Mouse (Mus musculus): ENCODE measurements around the gene Med13l. TPM values are rescaled to one million over a fixed set of nuclear protein-coding genes. Genes with fewer than 3 reads are reported as not detected.

Gene Med13l
- polyA plus RNA-seq, 1 experiment from 2014 or later: 10.4 TPM

DNA sequence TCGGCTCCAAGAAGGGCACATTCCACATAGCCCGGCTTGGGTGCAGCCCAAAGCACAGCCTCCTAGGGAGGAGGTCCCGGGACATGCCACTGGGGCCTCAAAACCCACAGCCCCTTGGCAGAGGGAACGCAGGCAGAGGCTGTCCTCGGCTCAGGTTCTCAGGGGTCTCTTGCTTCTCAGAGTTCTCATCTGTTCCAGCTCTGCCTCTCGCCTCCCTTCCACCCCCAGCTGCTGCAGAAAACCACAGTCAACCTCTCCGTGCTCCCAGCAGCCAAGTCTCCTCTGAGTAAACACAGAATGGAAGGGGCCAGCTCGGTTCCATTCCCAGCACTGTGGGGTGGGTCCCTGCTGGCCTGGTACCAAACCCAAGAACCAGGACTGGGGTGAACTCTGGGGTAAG, 25.3 kb upstream of the Med13l start:
- no peak overlapping the region for H3K4me2 ChIP-seq (ENCODE audit: low read depth, low read length)
- WGBS: 23% methylated on average over 8 of the region's 8 CpGs
- H3K9me3 ChIP-seq (replicated peaks; ENCODE audit: control insufficient read depth, low read length): no peaks in the 10 kb centered on the region
- H3K27me3 ChIP-seq (ENCODE audit: control insufficient read depth, insufficient read depth, low read length): no peaks in the 10 kb centered on the region
- peak overlapping the region; percentile 69 for H3K27ac ChIP-seq (ENCODE audit: low read length)
- H3K4me1 ChIP-seq (ENCODE audit: control insufficient read depth, insufficient read depth, low read length): peaks cover 19% of the 10 kb centered on the region
- peak; percentile 77 for ATAC-seq (ENCODE audit: insufficient read depth, low FRiP score)
- H3K36me3 ChIP-seq (ENCODE audit: control insufficient read depth, insufficient read depth, low read length): no peaks in the 10 kb centered on the region
- no peak overlapping the region for H3K9ac ChIP-seq (ENCODE audit: low read length)
- H3K4me3 ChIP-seq (replicated peaks; ENCODE audit: low read length): no peak overlapping the region

DNA sequence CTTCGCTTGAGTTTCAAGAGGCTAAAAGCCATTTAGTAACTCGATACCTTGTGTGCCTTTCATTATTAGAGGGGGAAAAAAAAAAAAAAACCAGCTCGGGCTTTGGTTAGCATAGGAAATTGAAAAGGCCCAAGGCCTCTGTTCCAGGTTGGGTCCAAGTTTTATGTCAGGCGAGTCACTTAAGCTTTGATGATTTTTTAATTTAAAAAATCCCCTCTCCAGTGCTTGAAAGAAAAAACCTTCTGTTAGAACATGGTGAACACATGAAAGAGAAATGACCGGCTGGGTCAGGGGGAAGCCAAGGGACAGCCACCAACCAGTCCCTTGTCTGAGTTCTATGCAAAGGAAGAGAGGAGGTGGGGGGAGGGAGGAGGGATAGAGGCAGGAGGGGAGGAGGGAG, 22.0 kb upstream of the Med13l start:
- WGBS: 32% methylated on average over 5 of the region's 5 CpGs
- no peak overlapping the region for H3K9ac ChIP-seq (ENCODE audit: low read length)
- H3K4me3 ChIP-seq (replicated peaks; ENCODE audit: low read length): no peak overlapping the region
- H3K36me3 ChIP-seq (ENCODE audit: control insufficient read depth, insufficient read depth, low read length): no peaks in the 10 kb centered on the region
- no peaks in the 10 kb centered on the region for H3K27me3 ChIP-seq (ENCODE audit: control insufficient read depth, insufficient read depth, low read length)
- peaks cover 19% of the 10 kb centered on the region for H3K4me1 ChIP-seq (ENCODE audit: control insufficient read depth, insufficient read depth, low read length)
- H3K9me3 ChIP-seq (replicated peaks; ENCODE audit: control insufficient read depth, low read length): no peaks in the 10 kb centered on the region; the same call in 1 of the 2 replicates
- ATAC-seq (ENCODE audit: insufficient read depth, low FRiP score): no peak
- no peak overlapping the region for H3K27ac ChIP-seq (ENCODE audit: low read length)
- H3K4me2 ChIP-seq (ENCODE audit: low read depth, low read length): no peak overlapping the region

DNA sequence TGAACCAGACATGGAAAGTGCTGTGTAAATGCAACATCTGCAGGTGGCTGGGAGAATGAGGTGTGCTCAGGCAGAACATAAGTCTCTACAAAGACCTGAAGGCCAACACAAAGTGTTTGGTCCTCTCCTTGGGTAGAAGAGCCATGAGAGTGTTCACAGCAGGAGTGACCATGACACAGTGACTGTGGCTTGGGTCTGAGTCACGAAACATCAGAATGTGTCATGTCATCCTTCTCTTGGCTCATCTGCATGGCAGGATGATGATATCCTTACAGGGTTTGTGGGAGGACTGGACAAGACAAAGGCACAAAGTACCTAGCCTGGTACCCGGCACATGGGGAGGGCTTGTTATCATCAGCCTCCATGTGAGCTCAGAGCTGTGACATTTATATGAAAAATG, 16.7 kb upstream of the Med13l start:
- Histone ChIP-seq H3K27ac (ENCODE audit: low read length) (no peak overlapping the region), H3K4me3 (replicated peaks; ENCODE audit: low read length) (no peak overlapping the region), H3K36me3 (ENCODE audit: control insufficient read depth, insufficient read depth, low read length) (no peaks in the 10 kb centered on the region), H3K4me1 (ENCODE audit: control insufficient read depth, insufficient read depth, low read length) (no peaks in the 10 kb centered on the region), H3K4me2 (ENCODE audit: low read depth, low read length) (no peak overlapping the region), H3K9me3 (replicated peaks; ENCODE audit: control insufficient read depth, low read length) (no peaks in the 10 kb centered on the region; the same call in 1 of the 2 replicates), H3K9ac (ENCODE audit: low read length) (no peak overlapping the region), H3K27me3 (ENCODE audit: control insufficient read depth, insufficient read depth, low read length) (no peaks in the 10 kb centered on the region)
- 73% methylated on average over 2 of the region's 2 CpGs for WGBS
- no peak for ATAC-seq (ENCODE audit: insufficient read depth, low FRiP score)

GRCm38 (mm10) chr5:118550493-118550892, 10.0 kb upstream of the Med13l start:
- Histone ChIP-seq H3K4me1 (ENCODE audit: control insufficient read depth, insufficient read depth, low read length) (no peaks in the 10 kb centered on the region), H3K27me3 (ENCODE audit: control insufficient read depth, insufficient read depth, low read length) (no peaks in the 10 kb centered on the region), H3K27ac (ENCODE audit: low read length) (no peak overlapping the region), H3K9me3 (replicated peaks; ENCODE audit: control insufficient read depth, low read length) (peaks cover 4% of the 10 kb centered on the region), H3K9ac (ENCODE audit: low read length) (no peak overlapping the region), H3K4me3 (replicated peaks; ENCODE audit: low read length) (no peak overlapping the region), H3K36me3 (ENCODE audit: control insufficient read depth, insufficient read depth, low read length) (no peaks in the 10 kb centered on the region), H3K4me2 (ENCODE audit: low read depth, low read length) (no peak overlapping the region)
- 67% methylated on average over 5 of the region's 5 CpGs for WGBS
- ATAC-seq (ENCODE audit: insufficient read depth, low FRiP score): no peak

DNA sequence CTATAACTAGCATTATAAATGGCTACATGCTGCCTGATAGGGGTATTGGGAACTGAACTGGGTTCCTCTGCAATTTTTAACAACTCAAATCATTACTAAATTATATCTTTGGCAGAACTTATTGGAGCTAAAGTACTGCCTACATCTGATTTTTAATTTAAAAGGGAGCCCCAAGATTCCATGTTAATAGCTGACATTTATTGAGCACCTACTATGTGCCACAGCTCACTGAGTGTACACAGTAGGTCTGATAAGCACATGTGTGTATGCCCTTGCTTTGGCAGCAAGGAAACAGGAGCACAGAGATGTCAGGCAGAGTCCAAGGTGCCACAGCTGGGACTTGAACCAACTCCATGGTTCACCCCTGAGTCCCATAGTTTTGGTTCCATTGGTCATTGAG, 7.2 kb upstream of the Med13l start:
- Histone ChIP-seq H3K9me3 (replicated peaks; ENCODE audit: control insufficient read depth, low read length) (peaks cover 4% of the 10 kb centered on the region), H3K9ac (ENCODE audit: low read length) (no peak overlapping the region), H3K27me3 (ENCODE audit: control insufficient read depth, insufficient read depth, low read length) (no peaks in the 10 kb centered on the region; the same call in 1 of the 2 replicates), H3K36me3 (ENCODE audit: control insufficient read depth, insufficient read depth, low read length) (no peaks in the 10 kb centered on the region), H3K27ac (ENCODE audit: low read length) (no peak overlapping the region), H3K4me3 (replicated peaks; ENCODE audit: low read length) (no peak overlapping the region), H3K4me1 (ENCODE audit: control insufficient read depth, insufficient read depth, low read length) (0 out of 2 replicates have a peak, but pooled peaks cover 5% of the 10 kb centered on the region), H3K4me2 (ENCODE audit: low read depth, low read length) (no peak overlapping the region)
- no peak for ATAC-seq (ENCODE audit: insufficient read depth, low FRiP score)

GRCm38 (mm10) chr5:118555305-118555704, 5.2 kb upstream of the Med13l start:
- H3K9me3 ChIP-seq (replicated peaks; ENCODE audit: control insufficient read depth, low read length): peaks cover 4% of the 10 kb centered on the region
- H3K27ac ChIP-seq (ENCODE audit: low read length): no peak overlapping the region
- no peaks in the 10 kb centered on the region for H3K36me3 ChIP-seq (ENCODE audit: control insufficient read depth, insufficient read depth, low read length)
- no peak overlapping the region for H3K9ac ChIP-seq (ENCODE audit: low read length)
- H3K4me3 ChIP-seq (replicated peaks; ENCODE audit: low read length): no peak overlapping the region
- H3K4me1 ChIP-seq (ENCODE audit: control insufficient read depth, insufficient read depth, low read length): peaks cover 10% of the 10 kb centered on the region; the same call in 1 of the 2 replicates
- 95% methylated on average over 4 of the region's 4 CpGs for WGBS
- no peak overlapping the region for H3K4me2 ChIP-seq (ENCODE audit: low read depth, low read length)
- ATAC-seq (ENCODE audit: insufficient read depth, low FRiP score): no peak
- H3K27me3 ChIP-seq (ENCODE audit: control insufficient read depth, insufficient read depth, low read length): no peaks in the 10 kb centered on the region; the same call in 1 of the 2 replicates

DNA sequence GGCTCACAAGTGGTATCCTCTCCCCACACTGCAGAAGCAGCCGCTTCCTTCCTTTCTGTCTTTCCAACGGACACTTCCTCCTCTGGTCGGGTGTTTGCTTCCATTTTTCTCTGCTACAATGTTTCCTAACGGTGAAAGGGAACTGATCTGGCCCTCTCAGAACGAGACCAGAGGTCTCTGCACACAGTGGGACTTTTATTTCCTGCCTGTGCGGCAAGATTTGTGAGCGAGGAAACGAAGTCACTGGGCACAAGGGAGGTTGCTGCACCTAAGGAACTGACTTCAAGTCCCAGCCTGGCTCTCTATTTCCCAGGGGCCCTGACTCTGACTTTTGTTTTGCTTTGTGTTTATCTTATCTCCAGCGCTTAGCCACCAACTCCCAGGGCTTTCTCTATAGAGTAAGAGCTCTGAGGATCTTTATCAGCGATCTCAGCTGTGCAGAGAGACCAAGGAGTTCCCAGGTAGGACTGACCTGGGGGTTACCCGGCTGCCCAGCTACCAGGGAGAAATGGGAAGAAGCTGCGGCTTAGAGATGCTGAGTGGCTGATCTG, 4.0 kb upstream of the Med13l start:
- 23% methylated on average over 12 of the region's 12 CpGs for WGBS
- peaks cover 10% of the 10 kb centered on the region; the same call in 1 of the 2 replicates for H3K4me1 ChIP-seq (ENCODE audit: control insufficient read depth, insufficient read depth, low read length)
- no peaks in the 10 kb centered on the region for H3K36me3 ChIP-seq (ENCODE audit: control insufficient read depth, insufficient read depth, low read length)

GRCm38 (mm10) chr5:118558841-118559240, 1.6 kb upstream of the Med13l start:
- ATAC-seq (ENCODE audit: insufficient read depth, low FRiP score): no peak
- Histone ChIP-seq H3K4me3 (replicated peaks; ENCODE audit: low read length) (no peak overlapping the region), H3K9ac (ENCODE audit: low read length) (no peak overlapping the region), H3K27me3 (ENCODE audit: control insufficient read depth, insufficient read depth, low read length) (no peaks in the 10 kb centered on the region; the same call in 1 of the 2 replicates), H3K4me2 (ENCODE audit: low read depth, low read length) (no peak overlapping the region), H3K4me1 (ENCODE audit: control insufficient read depth, insufficient read depth, low read length) (peaks cover 21% of the 10 kb centered on the region; the same call in 1 of the 2 replicates), H3K9me3 (replicated peaks; ENCODE audit: control insufficient read depth, low read length) (peaks cover 4% of the 10 kb centered on the region; the same call in 1 of the 2 replicates), H3K36me3 (ENCODE audit: control insufficient read depth, insufficient read depth, low read length) (no peaks in the 10 kb centered on the region), H3K27ac (ENCODE audit: low read length) (no peak overlapping the region)
- WGBS: 84% methylated on average over 6 of the region's 6 CpGs

More for the DNA sequence above, 4.0 kb upstream of the Med13l start:
- H3K4me3 ChIP-seq (replicated peaks; ENCODE audit: low read length): no peak overlapping the region
- peaks cover 4% of the 10 kb centered on the region for H3K9me3 ChIP-seq (replicated peaks; ENCODE audit: control insufficient read depth, low read length)
- ATAC-seq (ENCODE audit: insufficient read depth, low FRiP score): no peak
- 0 out of 2 replicates have a peak overlapping the region, but pooled peaks have one; percentile 17 for H3K4me2 ChIP-seq (ENCODE audit: low read depth, low read length)
- no peak overlapping the region for H3K27ac ChIP-seq (ENCODE audit: low read length)
- 0 out of 2 replicates have a peak overlapping the region, but pooled peaks have one; percentile 13 for H3K9ac ChIP-seq (ENCODE audit: low read length)
- H3K27me3 ChIP-seq (ENCODE audit: control insufficient read depth, insufficient read depth, low read length): no peaks in the 10 kb centered on the region; the same call in 1 of the 2 replicates

GRCm38 (mm10) chr5:118559584-118560384, 695 bp upstream of the Med13l start:
- Histone ChIP-seq H3K9me3 (replicated peaks; ENCODE audit: control insufficient read depth, low read length) (peaks cover 4% of the 10 kb centered on the region; the same call in 1 of the 2 replicates), H3K36me3 (ENCODE audit: control insufficient read depth, insufficient read depth, low read length) (no peaks in the 10 kb centered on the region), H3K27me3 (ENCODE audit: control insufficient read depth, insufficient read depth, low read length) (no peaks in the 10 kb centered on the region; the same call in 1 of the 2 replicates), H3K9ac (ENCODE audit: low read length) (peak overlapping the region; percentile 95), H3K4me2 (ENCODE audit: low read depth, low read length) (peak overlapping the region; percentile 64), H3K4me3 (replicated peaks; ENCODE audit: low read length) (peak overlapping the region; percentile 78), H3K4me1 (ENCODE audit: control insufficient read depth, insufficient read depth, low read length) (peaks cover 26% of the 10 kb centered on the region), H3K27ac (ENCODE audit: low read length) (peak overlapping the region; percentile 92)
- ATAC-seq (ENCODE audit: insufficient read depth, low FRiP score): peak; percentile 93
- under 1% methylated on average over 60 of the region's 101 CpGs for whole genome bisulfite sequencing
